Mouse (Mus musculus) lung, embryonic 14.5 days (tissue): ENCODE results near the gene Eya4. TPM values are rescaled to one million over a fixed set of nuclear protein-coding genes. Genes with fewer than 3 reads are reported as not detected.
A peak's percentile ranks its signal among the peaks of the same experiment; 100 is the strongest.

Experiments
- ATAC-seq: fragments of 200-750 bp; cut with Nextera tagmentation; 2 replicates; pipeline ENCODE4 v1.8.0; 2017; ENCODE audit warnings: mild to moderate bottlenecking, moderate TSS enrichment, moderate library complexity; ENCODE audit not compliant: insufficient read depth
- DNase-seq: peaks from one replicate; pipeline ENCODE4 v3.0.0-alpha.2; 2015
- H3K27ac ChIP-seq: fragments of 300-500 bp; sonication (generic); 2 replicates; pipeline ENCODE4 v1.5.1; 2014; ENCODE audit warnings: low read depth, mild to moderate bottlenecking, moderate library complexity
- H3K27me3 ChIP-seq: fragments of 300-500 bp; sonication (generic); 2 replicates; pipeline ENCODE4 v1.6.1; 2014; ENCODE audit warnings: low read length, control low read depth; ENCODE audit not compliant: insufficient read depth
- H3K36me3 ChIP-seq: fragments of 300-500 bp; sonication (generic); 2 replicates; pipeline ENCODE4 v1.6.1; 2014; ENCODE audit warnings: control low read depth; ENCODE audit not compliant: insufficient read depth
- H3K4me1 ChIP-seq: fragments of 300-500 bp; sonication (generic); 2 replicates; pipeline ENCODE4 v1.6.1; 2014; ENCODE audit warnings: antibody characterized with exemption, control low read depth; ENCODE audit not compliant: insufficient read depth
- H3K4me2 ChIP-seq: fragments of 300-500 bp; sonication (generic); 2 replicates; pipeline ENCODE4 v1.6.1; 2014; ENCODE audit warnings: mild to moderate bottlenecking
- H3K4me3 ChIP-seq: fragments of 300-500 bp; sonication (generic); 2 replicates; pipeline ENCODE4 v1.5.1; 2014; ENCODE audit warnings: low read depth, low read length
- H3K9ac ChIP-seq: fragments of 300-500 bp; sonication (generic); 2 replicates; pipeline ENCODE4 v1.6.1; 2014
- H3K9me3 ChIP-seq: fragments of 300-500 bp; sonication (generic); 2 replicates; pipeline ENCODE4 v1.6.1; 2016; ENCODE audit warnings: low read depth, low read length, control low read depth
- CTCF ChIP-seq: IDR thresholded peaks from 2 replicates; pipeline ENCODE4 v1.5.1; 2016; ENCODE audit warnings: antibody characterized with exemption, low read depth
- WGBS: fragments of 180-500 bp; shearing (Covaris S2); extraction: QIAGEN DNeasy Blood & Tissue Kit; methylation state at CpG from one replicate; pipeline ENCODE4 v1.1.7; 2014; 5-methylcytosine and 5-hydroxymethylcytosine counted together
- polyA plus RNA-seq: library from polyadenylated mRNA; unstranded; fragments of >200 nt; fragmentation: Nextera tagmentation; extraction: Ambion mirVana; gene quantifications from 2 replicates; pipeline ENCODE4 v1.2.1, GENCODE M21; 2014

Eya4 gene
- polyA plus RNA-seq, 1 experiment from 2014 or later = 1.0 TPM

DNA sequence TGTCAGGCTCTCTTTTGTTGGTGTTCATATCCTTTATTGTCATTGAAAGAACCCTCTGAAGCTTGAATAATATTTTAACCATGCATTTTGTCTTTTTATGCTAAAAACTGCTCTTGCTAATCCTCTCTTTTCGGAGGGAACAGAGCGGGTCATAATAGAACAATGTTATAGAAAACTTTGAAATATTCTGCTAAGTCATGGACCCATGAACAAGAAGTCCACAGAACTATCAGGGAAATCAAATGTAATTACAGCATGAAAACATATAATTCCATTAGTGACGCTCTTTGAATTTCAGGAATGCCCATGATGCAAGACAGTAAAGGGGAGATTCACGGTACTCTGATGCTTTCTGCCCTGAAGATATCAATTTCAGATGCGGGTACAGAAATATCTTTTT is 224.1 kb downstream of the Eya4 start:
- H3K27ac ChIP-seq = no peak overlapping the region
- H3K9ac ChIP-seq = no peak overlapping the region
- no peak for TF ChIP-seq CTCF
- DNase-seq = no peak
- H3K27me3 ChIP-seq = no peaks in the 10 kb centered on the region
- no peaks in the 10 kb centered on the region for H3K36me3 ChIP-seq
- H3K4me2 ChIP-seq = no peak overlapping the region
- no peaks in the 10 kb centered on the region for H3K9me3 ChIP-seq
- WGBS = 89% methylated on average over 5 of the region's 5 CpGs
- H3K4me1 ChIP-seq = 0 out of 2 replicates have a peak, but pooled peaks cover 3% of the 10 kb centered on the region
- no peak for ATAC-seq
- H3K4me3 ChIP-seq = no peak overlapping the region

- Histone ChIP-seq H3K4me2 (no peak overlapping the region), H3K9me3 (no peaks in the 10 kb centered on the region), H3K4me3 (no peak overlapping the region), H3K27me3 (no peaks in the 10 kb centered on the region; the same call in 1 of the 2 replicates), H3K36me3 (no peaks in the 10 kb centered on the region), H3K27ac (no peak overlapping the region), H3K9ac (no peak overlapping the region), H3K4me1 (no peaks in the 10 kb centered on the region)
- WGBS = 21% methylated on average over 2 of the region's 2 CpGs
- DNase-seq = no peak
- no peak for TF ChIP-seq CTCF
- no peak for ATAC-seq
Observed at GRCm38 (mm10) chr10:23120437-23120836, 230.1 kb downstream of the Eya4 start.

DNA sequence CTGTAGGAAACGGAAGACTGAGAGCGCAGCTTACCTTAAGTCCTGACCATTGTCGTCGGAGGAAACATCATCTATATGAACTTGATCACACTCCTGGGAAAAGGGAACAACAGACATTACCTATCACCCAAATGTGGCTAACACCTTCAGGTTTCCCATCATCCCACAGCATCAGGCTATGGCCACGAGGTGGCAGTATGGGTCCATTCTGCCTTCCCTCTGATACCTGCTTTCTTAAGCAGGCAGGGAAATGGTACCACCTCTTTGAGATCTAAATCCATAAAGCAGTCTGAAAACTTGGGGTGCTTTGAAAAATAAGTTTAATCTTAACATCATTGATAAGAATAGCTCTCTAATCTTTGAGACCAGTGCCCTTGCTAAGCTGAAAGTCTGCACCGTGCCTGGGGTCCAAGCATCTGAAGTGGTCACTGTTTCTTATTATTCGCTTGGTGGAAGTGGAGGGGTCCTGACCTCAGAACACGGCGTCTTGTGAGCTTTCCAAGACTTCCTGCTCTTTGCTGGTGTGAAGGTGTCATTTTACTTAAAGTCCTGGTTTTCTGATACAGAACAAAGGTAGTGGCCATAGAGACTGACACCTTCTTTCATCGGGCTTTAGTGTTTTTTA is 233.7 kb downstream of the Eya4 start:
- Histone ChIP-seq H3K9ac (no peak overlapping the region), H3K4me1 (no peaks in the 10 kb centered on the region), H3K4me2 (no peak overlapping the region), H3K9me3 (no peaks in the 10 kb centered on the region), H3K27ac (no peak overlapping the region), H3K36me3 (no peaks in the 10 kb centered on the region), H3K4me3 (no peak overlapping the region), H3K27me3 (no peaks in the 10 kb centered on the region; the same call in 1 of the 2 replicates)
- ATAC-seq = no peak
- DNase-seq = peak; percentile 84
- 43% methylated on average over 10 of the region's 10 CpGs for WGBS
- TF ChIP-seq CTCF = peak; percentile 98

DNA sequence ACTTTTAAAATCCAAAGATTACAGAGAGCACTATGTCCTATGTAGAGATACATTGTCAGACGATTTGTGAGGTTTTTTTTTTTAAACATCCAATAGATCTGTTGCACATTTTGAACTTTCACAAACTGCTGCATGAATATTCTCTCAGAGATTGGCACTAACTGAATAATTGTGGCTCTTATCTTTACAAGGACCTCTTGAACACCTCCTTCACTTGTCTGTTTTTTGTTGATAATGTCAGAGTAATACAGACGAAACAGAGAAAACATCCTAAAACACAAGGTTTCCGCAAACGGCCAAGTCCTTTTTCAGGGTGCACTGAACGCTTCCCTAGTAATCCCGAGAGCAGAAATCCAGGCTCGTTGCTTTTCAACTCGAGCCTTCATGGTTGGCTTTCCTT is 234.5 kb downstream of the Eya4 start:
- DNase-seq (no peak), ATAC-seq (no peak)
- Histone ChIP-seq H3K4me1 (no peaks in the 10 kb centered on the region), H3K4me3 (no peak overlapping the region), H3K4me2 (no peak overlapping the region), H3K9ac (no peak overlapping the region), H3K36me3 (no peaks in the 10 kb centered on the region), H3K27ac (no peak overlapping the region), H3K27me3 (no peaks in the 10 kb centered on the region; the same call in 1 of the 2 replicates), H3K9me3 (no peaks in the 10 kb centered on the region)
- no peak for TF ChIP-seq CTCF
- 75% methylated on average over 8 of the region's 8 CpGs for WGBS

- H3K27me3 ChIP-seq = no peaks in the 10 kb centered on the region; the same call in 1 of the 2 replicates
- H3K4me3 ChIP-seq = no peak overlapping the region
- H3K27ac ChIP-seq = no peak overlapping the region
- peak; percentile 19 for TF ChIP-seq CTCF
- peak; percentile 68 for DNase-seq
- H3K4me2 ChIP-seq = no peak overlapping the region
- no peak overlapping the region for H3K9ac ChIP-seq
- H3K36me3 ChIP-seq = no peaks in the 10 kb centered on the region
- WGBS = 45% methylated on average over 3 of the region's 3 CpGs
- no peaks in the 10 kb centered on the region for H3K9me3 ChIP-seq
- no peak for ATAC-seq
- no peaks in the 10 kb centered on the region for H3K4me1 ChIP-seq
Observed at GRCm38 (mm10) chr10:23115321-23115720, 235.3 kb downstream of the Eya4 start.

- no peak overlapping the region for H3K9ac ChIP-seq
- DNase-seq = no peak
- H3K9me3 ChIP-seq = no peaks in the 10 kb centered on the region
- H3K4me3 ChIP-seq = no peak overlapping the region
- no peak overlapping the region for H3K4me2 ChIP-seq
- WGBS = 53% methylated on average over 4 of the region's 4 CpGs
- no peaks in the 10 kb centered on the region for H3K4me1 ChIP-seq
- no peak for TF ChIP-seq CTCF
- no peak for ATAC-seq
- H3K36me3 ChIP-seq = no peaks in the 10 kb centered on the region
- H3K27ac ChIP-seq = no peak overlapping the region
- no peaks in the 10 kb centered on the region for H3K27me3 ChIP-seq
Observed at GRCm38 (mm10) chr10:23108122-23108521, 242.5 kb downstream of the Eya4 start.

DNA sequence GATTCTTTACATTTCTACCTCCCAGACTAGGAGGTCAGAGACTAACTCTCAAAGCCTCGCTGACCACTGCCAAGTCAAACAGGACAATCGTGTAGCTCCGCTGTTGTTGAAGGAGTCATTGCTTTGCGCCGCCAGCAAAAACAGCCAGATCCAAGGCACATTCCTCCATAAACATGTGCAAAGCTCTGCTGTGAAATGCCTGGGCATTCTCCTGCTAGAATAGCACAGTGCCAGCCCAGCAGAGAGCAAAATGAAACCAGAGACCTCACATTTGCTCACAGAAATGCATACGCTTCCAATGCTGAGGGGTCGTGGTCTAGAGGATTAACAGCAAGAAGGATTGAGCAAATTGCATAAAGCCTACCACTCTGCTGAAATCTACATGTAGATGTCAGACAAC is 258.1 kb downstream of the Eya4 start:
- DNase-seq (no peak), ATAC-seq (no peak)
- Histone ChIP-seq H3K4me3 (no peak overlapping the region), H3K4me1 (peaks cover 5% of the 10 kb centered on the region; the same call in 1 of the 2 replicates), H3K9ac (no peak overlapping the region), H3K9me3 (no peaks in the 10 kb centered on the region), H3K4me2 (no peak overlapping the region), H3K36me3 (no peaks in the 10 kb centered on the region), H3K27ac (no peak overlapping the region), H3K27me3 (no peaks in the 10 kb centered on the region)
- 73% methylated on average over 7 of the region's 7 CpGs for WGBS
- TF ChIP-seq CTCF = no peak
